Mouse (Mus musculus): ENCODE measurements around the gene Pctp.

- no peak for TF ChIP-seq CTCF (conservative IDR thresholded peaks at IDR 0.05; ENCODE audit: low read length)
- TF ChIP-seq NANOG (IDR thresholded peaks at IDR 0.05; ENCODE audit: borderline replicate concordance, low read length), result no peak
- no peak for TF ChIP-seq POU5F1 (IDR thresholded peaks at IDR 0.05; ENCODE audit: borderline replicate concordance, low read length)
Measured at GRCm38 (mm10) chr11:90007791-90008531, 5.3 kb upstream of the Pctp start.
